Mouse (Mus musculus): Measurements from ENCODE around the gene Mrps9.

DNA sequence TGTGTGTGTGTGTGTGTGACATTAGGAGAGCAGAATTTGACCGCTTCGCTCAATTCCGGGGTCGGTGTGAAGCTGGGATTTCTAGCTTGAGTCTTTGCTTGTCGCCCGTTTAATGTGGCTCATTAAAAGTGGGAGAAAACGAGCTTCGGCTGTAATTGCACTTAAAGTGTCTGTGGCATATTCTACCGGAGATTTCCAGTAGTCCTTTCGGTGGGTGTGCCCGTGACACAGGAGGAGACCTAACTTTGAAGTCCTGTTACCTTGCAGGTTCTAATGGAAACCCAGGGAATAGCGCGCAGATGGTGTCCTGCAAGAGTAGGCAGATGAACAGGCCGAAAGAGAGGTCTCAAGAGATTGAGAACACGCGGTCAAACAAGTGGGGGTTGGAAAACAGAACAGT is 777 bp downstream of the Mrps9 start:
- TF ChIP-seq MAFK (IDR thresholded peaks at IDR 0.05; ENCODE audit: insufficient read depth, low read depth, low read length) (no peak), HCFC1 (IDR thresholded peaks at IDR 0.05; ENCODE audit: borderline replicate concordance, insufficient read depth, low read length) (no peak), ZNF384 (IDR thresholded peaks at IDR 0.05; ENCODE audit: low read depth, low read length) (no peak), ZC3H11A (IDR thresholded peaks at IDR 0.05; ENCODE audit: borderline replicate concordance, low read depth, low read length) (no peak), CHD2 (IDR thresholded peaks at IDR 0.05; ENCODE audit: low read depth, low read length) (no peak)

All from ES-E14 (cell line).